Mouse (Mus musculus): ENCODE measurements at regions not wholly inside any gene's neighbourhood (a gene's known extent, or its start where the extent isn't known, plus 50 kb on each side); places are given as distances from the start of the nearest gene placed in this dataset.
"Not testable (repeated sequence)": the region's sequence is repeated elsewhere in the genome, so short reads cannot be mapped to it uniquely, and the experiment has no call there.

DNA sequence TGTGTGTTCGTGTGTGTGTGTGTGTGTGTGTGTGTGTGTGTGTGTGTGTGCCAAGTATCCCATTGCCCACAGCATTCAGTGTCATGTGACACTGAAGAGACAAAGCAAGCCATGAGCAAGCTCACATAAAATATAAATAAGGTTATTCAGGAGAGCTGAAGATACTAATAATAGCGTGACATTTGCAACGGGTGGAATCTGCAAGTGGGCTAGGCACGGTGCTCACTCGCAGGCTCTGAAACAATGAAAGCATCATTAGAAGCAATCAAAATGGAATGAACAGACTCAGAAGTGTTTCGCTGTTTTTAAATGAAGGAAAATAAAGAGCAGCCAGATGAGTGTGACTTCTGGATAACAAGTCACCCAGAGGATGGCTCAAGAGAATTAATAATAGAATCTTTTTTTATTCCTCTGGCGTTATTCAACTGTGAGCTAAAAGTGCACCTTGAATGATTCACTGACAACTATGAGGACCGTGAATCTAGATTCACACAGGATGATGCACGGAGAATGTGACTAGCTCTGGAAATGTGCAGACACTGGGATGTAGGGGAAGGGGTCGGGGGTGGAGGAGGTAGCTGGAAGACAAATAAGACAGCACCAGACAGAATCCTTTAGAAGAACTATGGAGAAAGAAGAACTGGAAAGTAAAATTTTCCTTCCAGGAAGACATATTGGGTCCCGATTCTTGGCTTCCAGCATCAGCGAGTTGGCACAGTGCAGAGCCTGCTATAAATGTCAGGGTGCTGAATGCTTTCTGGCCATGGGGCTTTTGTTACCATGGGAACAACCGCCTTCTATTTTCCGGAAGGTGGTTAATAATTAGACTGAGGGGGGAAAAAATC lies 55.3 kb downstream of the Actbl2 start:
- DNase-seq, result no peak

DNA sequence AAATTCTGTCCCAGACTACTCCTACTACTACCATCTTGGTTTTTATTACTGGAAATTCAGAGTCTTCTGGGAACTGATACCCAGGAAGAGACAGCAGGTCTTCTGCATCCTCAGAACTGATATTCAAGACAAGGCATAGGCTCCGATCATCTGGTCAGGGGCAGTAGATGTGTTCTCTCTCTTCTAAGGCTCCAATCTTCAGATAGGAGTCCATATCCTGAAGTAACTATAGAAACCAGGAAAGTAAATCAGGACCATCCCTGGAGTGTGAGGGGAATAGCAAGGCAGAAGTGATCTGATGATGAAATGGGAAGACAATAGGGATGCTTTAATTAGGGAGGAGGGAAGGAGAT lies 55.9 kb downstream of the Actbl2 start:
- DNase-seq, result no peak

DNA sequence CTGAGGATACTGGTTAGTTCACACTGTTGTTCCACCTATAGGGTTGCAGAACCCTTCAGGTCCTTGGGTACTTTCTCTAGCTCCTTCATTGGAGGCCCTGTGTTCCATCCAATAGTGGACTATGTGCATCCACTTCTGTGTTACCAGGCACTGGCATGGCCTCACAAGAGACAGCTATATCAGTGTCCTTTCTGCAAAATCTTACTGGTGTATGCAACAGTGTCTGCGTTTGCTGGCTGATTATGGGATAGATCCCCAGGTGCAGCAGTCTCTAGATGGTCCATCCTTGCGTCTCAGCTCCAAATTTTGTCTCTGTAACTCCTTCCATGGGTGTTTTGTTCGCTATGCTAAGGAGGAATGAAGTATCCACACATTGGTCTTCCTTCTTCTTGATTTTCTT lies 58.7 kb downstream of the Actbl2 start:
- not testable (repeated sequence) for DNase-seq

DNA sequence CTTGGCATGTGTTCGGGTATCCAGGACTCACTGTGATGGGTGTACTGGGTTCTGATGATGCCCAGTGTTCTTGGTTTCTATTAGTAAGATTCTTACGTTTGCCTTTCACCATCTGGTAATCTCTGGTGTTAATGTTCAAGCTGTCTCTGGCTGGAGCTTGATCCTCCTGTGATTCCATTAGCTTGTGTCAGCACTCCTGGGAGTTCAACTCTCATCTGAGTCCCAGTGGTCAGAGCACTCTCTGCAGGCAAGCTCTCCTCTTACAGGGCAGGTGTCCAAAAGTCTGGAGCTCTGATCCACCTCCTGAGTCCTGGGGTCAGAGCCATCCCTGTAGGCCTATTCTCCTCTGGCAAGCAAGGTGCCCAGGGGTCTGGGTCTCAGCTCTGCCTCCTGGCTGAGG lies 63.1 kb downstream of the Actbl2 start:
- not testable (repeated sequence) for DNase-seq

DNA sequence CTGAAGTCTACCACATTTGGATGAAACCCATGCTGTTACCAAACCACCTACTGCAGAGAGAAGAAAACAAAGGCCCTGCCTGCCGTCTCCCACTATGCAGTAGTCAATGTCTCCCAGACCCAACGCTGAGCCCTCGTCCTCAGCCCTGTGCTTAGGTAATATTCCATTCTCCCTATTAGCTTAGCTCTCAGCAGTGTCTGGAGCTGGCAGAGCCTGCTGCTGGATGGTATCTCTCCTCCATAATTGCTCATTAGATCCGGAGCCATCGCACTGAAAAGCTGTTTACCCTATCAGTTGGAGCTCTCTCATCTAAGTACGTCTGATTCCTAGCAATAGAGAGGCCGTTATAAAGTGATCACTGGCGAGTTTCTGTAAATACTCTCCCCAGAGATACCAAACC lies 68.4 kb downstream of the Actbl2 start:
- DNase-seq, result no peak

DNA sequence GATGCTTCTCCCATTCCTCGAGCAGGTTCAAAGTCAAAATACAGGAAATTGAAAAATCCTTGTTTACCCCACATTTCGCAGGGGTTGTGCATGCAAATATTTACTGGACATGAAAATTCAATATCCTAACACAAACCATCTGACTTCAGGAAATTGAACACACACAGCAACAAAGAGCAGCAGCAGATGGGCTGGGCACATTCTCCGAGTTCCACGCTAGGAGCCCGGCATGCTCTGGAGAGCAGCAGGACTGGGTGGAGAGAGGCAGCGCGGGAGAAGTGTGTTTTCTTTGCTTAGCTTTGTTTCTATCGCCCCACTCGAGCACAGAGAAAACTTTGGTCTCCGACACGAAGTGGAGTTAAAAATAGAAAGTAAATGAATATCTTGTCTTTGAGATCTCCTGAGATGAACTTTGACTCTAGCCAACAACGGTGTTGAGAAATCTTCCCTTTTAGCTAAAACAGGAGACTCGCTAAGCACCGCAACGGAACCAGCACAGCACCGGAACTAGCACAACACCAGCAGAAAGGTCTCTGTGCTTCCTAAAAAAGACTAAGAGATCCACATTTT lies 71.4 kb downstream of the Actbl2 start:
- DNase-seq, result no peak

DNA sequence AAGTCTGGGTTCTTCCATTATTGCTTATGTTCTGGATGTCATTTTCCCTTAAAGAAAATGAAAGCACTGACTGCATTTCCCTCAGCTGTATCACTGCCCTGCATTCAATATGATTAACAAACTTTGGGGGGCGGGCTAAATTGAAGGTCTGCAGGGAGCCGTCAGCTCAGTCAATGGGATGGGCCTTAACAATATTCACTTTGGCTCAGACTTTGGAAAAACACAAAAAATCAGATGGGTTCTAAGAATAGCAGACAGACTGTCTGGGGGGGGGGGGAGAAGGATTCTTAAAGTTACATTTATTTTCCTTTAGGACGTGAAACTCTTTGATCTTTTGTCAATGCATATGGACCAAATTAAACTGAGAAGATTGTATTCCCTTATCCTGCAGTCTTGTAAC lies 78.2 kb downstream of the Actbl2 start:
- no peak for DNase-seq

DNA sequence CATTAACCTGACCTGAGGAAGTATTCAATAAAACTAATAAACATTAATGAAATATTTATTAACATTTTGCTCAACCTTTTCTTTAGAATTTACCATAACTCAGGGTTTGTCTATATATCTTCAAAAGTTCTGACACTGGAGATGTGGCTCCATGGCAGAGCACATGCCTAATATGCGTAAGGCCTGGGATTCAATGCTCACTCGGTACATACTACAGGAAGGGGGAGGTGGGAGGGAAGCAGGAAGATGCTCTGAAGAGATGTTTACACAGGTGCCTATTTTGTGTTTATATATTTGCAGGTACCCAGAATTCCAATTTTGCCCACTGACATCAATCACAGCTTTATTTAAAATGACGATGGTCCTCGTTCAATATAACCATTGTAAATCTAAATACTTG lies 79.0 kb downstream of the Actbl2 start:
- DNase-seq, result no peak

DNA sequence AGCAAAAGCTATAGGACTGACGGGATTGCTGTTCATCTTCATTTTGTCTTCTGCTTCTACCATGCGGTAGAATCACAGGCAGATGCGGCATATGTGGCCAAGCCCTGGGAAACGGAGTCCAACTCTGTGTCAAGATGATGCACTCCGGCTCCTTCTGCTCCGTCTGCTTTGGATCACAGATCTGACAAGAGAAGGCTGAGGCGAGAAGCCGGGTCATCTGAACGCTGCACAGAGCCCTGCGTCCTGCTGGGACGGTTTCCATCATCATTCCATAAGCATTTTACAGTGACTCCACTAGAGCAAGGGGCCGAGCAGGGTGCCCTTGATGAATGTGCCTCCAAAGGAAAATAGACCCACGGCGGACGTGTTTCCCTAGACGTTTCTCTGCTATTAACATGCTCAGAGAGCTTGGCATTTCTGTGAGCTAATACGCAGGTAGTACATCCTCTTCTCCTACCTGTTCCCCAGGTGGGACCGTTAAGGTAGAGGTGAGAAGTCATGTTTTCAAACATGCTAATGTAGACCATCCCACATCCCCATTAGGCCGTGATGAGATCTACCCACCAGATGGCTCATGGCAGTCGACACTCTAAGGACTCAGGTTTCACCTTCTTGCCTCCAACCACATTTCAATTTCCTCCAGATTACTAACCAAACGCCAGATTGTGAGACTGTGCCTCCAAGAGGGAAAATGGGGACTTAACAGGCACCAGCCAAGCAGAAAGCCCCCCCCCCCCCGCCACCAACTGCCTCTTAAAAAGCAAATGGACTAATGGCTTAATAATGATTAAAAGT lies 79.6 kb downstream of the Actbl2 start:
- DNase-seq, result peak; percentile 21

DNA sequence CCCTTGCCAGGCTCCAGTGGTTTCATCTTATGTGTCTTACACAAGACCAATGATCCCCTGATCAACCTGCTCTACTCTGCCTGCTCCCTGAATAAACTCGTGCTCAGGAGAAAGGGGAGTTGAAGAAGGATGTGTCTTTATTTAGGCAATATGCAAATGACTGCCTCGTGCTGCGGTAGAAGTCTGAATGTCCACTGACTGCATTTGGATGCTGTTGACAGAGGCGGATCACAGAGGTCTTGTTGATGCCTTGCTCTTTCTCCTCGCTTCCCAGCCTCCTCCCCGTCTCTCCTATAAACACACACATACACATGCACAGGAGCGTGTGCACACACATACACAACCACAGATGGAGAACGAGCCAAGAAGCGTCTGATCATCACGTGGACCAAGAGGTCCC lies 90.2 kb downstream of the Actbl2 start:
- no peak for DNase-seq

DNA sequence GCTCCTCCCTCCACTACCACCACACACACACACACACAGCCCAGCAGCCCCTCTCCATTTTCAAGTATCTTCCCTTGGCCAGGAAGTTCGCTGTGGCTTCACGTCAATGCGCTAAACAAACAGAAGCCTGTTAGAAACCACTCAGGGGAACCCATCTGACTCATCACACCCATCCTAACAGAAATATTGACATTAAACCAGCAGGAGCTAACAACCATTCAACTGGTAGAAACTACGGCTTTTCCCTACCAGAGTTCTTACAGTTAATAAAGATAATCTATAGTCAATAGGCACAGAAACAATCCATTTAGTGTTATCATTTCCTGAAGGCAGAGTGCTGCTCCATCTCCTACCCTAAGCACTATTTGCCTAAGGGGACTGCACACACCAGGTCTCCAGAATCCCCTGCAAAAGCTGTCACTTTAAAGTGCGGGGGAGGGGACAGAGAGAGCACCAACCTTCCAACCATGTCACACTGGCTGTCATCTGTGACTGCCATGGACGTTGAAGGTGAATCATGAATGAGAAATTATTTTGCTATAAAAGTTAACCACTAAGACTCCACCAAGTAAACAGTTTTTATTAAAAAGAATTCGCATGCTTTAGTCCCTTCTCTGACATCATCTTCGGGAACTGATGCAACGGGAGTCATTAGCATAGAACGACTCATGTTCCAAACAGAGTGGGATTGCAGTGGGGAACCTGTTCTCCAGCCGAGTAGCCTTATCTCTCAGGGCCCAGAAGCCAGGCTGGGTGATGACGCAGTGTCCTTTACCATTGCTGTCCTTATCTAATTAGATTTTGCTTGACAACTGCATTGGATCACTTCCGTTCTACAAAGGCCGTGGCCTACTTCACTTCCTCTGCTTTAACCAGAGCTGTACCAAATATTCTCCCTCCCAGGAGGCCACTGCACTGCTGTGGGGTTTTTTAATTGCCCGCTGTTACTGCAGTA lies 91.0 kb downstream of the Actbl2 start:
- peak; percentile 36 for DNase-seq

DNA sequence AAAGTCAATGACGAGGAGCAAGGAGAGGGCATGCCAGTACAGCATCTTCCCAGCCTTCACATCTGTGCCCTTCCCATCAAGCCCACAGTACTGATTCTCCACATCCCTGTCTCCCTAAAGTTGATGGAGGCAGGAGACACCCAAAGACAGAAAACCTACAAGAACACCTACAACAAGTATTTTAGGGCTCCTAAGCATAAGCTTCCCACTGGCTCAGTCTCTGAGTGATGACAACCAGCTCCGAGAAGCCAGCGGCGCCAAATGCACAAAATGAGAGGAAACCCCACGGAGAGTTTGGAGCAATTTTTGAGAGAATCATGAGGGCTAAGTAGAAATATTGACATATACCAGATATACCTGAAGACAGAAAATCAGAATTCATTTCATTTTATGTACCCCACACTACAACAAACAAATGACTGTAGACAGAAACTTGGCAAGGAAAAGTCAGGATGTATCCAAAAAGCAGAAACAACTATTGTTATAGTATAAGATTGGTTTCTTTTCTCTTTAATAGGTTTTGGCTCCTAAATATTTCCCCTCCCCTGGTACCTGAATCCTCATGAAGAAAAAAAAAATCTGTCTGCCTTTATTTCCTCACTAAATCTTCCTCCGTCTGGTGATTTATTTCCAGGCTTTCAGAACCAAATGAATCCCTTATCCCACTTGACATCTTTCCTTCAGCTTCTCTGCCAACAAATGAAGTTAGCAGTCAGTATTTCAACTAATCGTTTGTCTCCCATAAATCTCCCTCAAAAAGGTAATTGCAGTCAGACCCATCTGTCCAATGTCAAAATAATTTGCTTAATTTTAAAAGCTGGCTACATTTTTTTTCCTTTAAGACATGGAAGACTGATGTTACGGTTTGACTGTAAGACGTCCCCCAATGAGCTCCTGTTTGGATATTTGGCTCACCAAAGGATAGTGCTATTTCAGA lies 102.0 kb downstream of the Actbl2 start:
- no peak for DNase-seq

DNA sequence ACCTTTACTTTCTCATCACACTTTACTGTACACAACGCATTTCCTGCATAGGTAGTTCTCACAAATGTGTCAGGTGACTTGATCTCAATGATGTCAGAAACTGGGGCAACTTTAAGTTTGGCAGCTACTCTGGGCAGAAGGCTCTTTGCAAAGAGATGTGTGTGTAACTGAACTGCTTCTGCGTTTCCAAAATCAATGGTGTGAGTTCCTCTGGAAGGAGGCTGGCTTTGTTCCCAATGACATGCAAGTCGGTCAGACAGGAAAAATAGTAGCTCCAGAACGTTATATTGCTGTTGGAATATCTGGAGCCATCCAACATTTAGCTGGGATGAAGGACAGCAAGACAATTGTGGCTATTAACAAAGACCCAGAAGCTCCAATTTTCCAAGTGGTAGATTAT lies 106.6 kb downstream of the Actbl2 start:
- DNase-seq, result no peak

DNA sequence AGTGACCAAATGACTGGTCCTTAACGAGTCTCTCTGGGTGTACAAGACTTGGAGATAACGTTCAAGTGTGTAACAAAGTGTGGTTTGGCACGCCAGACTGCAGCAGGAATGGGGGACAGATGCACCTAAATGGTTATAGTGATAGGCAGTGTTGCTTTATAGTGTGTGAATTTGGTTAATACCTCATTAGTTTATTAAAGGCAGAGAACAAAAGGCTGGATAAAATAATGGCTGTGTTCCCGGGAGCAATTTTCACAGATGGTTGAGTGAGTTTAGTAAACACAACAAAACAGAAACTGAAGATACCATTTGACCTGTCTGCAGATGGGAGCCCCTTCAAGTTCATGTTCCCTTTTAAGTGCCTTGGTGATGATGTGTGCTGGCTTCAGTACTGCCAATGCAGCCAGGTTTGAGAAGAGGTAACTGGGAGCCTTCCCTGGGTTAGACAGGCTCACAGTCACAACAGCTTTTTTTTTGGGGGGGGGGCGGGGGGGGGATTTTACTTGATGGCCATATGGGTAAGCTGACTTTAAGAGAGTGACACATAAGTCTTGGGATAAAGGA lies 108.4 kb downstream of the Actbl2 start:
- DNase-seq, result no peak

DNA sequence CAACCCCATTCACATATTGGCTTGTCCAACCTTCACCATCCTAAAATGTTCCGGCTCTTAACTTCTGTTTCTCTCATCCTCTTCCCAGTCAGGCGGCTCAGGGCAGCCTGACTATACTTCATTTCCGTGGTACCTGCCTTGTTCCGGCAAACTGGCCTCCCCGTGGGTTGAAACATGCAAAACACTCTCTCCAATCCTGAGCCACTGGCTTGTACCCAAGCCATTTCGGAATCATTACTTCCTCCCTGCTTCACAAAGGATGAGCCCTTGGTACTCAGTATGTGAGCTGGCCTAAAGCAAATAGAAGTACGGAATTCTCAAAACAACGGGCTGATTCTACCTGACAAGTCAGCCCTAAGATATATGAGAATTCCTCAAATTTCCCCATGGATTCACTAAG lies 112.1 kb downstream of the Actbl2 start:
- DNase-seq, result no peak

DNA sequence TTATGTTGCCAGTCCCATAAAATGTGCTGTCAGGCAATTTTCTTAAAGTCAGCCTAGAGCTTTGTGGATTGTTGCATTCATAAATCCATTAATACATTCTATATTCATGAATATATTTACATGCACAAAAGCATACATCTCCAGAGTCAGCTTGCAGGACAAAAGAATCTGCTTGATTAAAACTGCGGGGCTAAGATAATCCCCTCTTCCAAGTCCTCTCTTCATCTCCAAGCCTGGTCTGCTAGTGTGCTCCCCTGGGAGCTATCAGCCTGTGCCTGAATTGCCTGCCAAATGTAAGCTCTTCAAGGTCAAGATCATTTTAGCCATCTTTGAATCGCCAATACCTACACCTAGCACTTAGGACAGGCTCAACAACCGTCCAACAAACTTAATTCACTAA lies 112.8 kb downstream of the Actbl2 start:
- DNase-seq, result no peak

DNA sequence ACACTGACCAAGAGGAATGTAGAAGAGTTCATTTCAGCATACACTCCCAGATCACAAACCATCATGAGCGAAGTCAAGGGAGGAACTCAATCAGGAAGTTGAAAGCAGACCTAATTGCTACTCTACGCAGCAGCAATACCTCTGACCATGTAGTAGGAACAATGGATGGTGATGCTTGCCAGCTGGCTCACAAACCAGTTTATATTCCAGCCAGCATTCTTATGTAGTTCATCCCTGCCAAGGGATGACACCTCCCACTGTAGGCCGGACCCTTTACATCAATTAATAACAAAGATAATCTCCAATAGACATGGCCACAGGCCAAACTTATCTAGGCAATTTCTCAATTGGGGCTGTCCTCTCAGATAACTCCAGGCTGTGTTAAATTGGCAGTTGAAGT lies 115.1 kb downstream of the Actbl2 start:
- DNase-seq, result no peak

DNA sequence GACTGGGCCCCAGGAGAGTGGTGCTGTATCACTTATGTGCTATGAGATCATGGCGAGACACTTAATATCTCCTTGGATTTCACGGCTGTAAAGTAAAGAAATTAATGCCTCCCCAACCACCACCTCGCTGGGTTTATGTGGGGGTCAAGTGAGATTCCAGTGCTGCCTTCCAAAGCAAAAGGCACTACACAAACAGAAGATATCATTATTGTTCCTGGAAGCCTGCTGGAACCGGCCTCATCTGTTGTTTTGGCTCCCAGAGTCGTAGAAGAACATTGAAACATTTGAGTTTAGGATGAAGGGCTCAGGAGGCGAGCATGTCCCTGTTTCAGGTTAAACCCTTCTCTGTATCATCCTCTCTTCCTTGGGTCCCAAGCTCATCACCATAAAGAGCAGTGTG lies 116.6 kb downstream of the Gpbp1 start:
- DNase-seq, result no peak

DNA sequence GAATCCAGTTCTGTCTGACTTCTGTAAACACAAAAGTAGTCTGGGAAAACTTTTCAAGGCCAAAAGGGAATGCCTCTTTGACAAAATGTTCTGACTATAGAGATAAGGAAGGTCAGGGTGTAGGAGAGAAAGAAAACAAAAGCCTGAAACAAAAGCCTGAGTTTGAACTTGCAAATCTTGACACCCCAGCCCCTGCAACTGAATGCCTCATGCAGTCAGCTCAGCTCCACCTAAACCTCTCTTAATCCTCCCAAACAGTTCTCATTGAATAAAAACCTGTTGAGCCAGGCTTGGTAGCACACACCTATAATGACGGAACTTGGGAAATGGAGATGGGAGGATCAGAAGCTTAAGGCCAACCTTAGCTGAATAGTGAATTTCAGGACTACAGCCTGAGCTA lies 116.1 kb downstream of the Gpbp1 start:
- no peak for DNase-seq

Measured in liver (tissue).